8 mouse cellular contexts compared by ENCODE assay signal in the genomic region with DNA sequence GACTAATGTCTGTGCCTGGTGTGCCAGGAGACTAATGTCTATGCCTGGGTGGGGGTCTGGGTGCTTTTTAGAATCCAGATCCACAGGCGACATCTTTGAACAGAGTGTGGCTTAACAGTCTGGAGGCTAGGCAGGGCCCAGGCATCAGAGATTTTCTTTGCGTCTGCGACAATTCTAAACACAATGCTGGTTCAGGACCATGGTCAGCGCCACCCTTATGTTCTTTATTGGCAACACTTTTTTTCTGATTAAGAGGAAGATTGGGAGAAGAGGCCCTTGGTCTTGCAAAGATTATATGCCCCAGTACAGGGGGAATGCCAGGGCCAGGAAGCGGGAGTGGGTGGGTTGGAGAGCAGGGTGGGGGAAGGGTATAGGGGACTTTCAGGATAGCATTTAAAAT.
DNase-seq lines count a peak whose midpoint lies in the region; TF ChIP-seq lines count a peak whose summit lies in the region.

No protein-coding gene starts in this region.

- WGBS in lung, adult 2 months: 23% methylated on average over 5 of the region's 5 CpGs

- H3K4me3 ChIP-seq in lung, adult 2 months (replicated peaks; ENCODE audit: extremely low read depth, low read depth, low read length): no peak overlapping the region

- DNase-seq in lung, postnatal 10 days: peak; percentile 50
- no peak for DNase-seq in lung, adult 2 months
- peak; percentile 72 for DNase-seq in adrenal gland, postnatal 10 days
- DNase-seq in forelimb bud, embryonic 11.5 days (ENCODE audit: low read depth, low spot score): peak; percentile 81
- DNase-seq in retina, embryonic 14.5 days (ENCODE audit: low spot score): peak; percentile 80
- DNase-seq in frontal cortex, adult 2 months (ENCODE audit: extremely low spot score in 1 of 2, low spot score in 1 of 2): no peak
- no peak for DNase-seq in spleen, adult 12 weeks (ENCODE audit: low spot score)
- no peak for DNase-seq in cerebellum, postnatal 36 days

- no peak for TF ChIP-seq POLR2A in lung, adult 2 months (IDR thresholded peaks at IDR 0.05; ENCODE audit: borderline replicate concordance, extremely low read depth, low read depth, low read length)

- TF ChIP-seq CTCF in lung, adult 2 months (IDR thresholded peaks at IDR 0.05; ENCODE audit: insufficient read depth, low read length): no peak

- no peaks in the 10 kb centered on the region for H3K4me1 ChIP-seq in lung, adult 2 months (ENCODE audit: control insufficient read depth, insufficient read depth, low read length)

Comparison
In these comparisons a context has a peak if more than half of its experiments do, and no peak if none do; other contexts are left out.
1. DNase-seq: peak in lung, postnatal 10 days (single experiment), adrenal gland, postnatal 10 days (single experiment), forelimb bud, embryonic 11.5 days (single experiment) and retina, embryonic 14.5 days (single experiment); none in lung, adult 2 months (single experiment), frontal cortex, adult 2 months (0 of 2), spleen, adult 12 weeks (single experiment) and cerebellum, postnatal 36 days (0 of 2).